Mouse (Mus musculus) bone marrow, adult 2 months (tissue): ENCODE data around the gene Prr19.

Experiments used
- CTCF ChIP-seq: fragments of 200-500 bp; IDR thresholded peaks from 2 replicates; pipeline ENCODE4 v1.5.1; 2011; ENCODE audit warnings: low read length, control low read depth; ENCODE audit not compliant: control insufficient read depth, insufficient read depth
- POLR2A ChIP-seq: fragments of 200-500 bp; IDR thresholded peaks from 2 replicates; pipeline ENCODE4 v1.6.1; 2011; ENCODE audit warnings: low read depth, mild to moderate bottlenecking, control low read depth, low read length, borderline replicate concordance; ENCODE audit not compliant: control insufficient read depth

DNA sequence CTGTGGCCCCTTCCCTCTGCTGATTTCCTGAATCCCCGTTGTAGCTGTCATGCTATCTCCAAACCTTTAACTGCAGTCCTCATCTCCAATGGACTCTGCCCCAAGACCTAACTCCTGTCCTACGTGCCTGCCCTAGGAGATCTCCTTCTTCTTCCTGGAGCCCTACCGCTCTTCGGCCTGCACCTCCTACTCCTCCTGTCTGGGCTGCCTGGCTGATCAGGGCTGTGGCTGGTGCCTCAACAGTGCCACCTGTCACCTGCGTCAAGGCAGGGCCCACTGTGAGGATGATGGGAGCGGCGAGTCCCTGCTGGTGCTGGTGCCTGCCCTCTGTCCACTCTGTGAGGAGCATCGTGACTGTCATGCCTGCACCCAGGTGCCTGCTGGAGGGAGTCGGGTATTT, 38.1 kb downstream of the Prr19 start:
- no peak for TF ChIP-seq CTCF
- no peak for TF ChIP-seq POLR2A
